Mouse (Mus musculus) ES-Bruce4 (cell line): Measurements from ENCODE around the gene Mapk1ip1. TPM values are rescaled to one million over a fixed set of nuclear protein-coding genes. Genes with fewer than 3 reads are reported as not detected.
A peak's percentile ranks its signal among the peaks of the same experiment; 100 is the strongest.

Source experiments
- H3K27ac ChIP-seq: 2 replicates; pipeline ENCODE4 v1.5.1; 2012; ENCODE audit warnings: low read length, inconsistent platforms; ENCODE audit not compliant: insufficient read depth
- H3K27me3 ChIP-seq: 2 replicates; pipeline ENCODE4 v1.6.1; 2012; ENCODE audit warnings: mild to moderate bottlenecking, low read length, inconsistent platforms; ENCODE audit not compliant: control insufficient read depth, poor library complexity, insufficient read depth, severe bottlenecking
- H3K36me3 ChIP-seq: 2 replicates; pipeline ENCODE4 v1.6.1; 2012; ENCODE audit warnings: inconsistent platforms, mild to moderate bottlenecking, low read length, moderate library complexity; ENCODE audit not compliant: control insufficient read depth, poor library complexity, insufficient read depth, severe bottlenecking
- H3K4me1 ChIP-seq: one replicate; pipeline ENCODE4 v1.8.1; 2011; ENCODE audit warnings: low read length; ENCODE audit not compliant: control insufficient read depth, insufficient read depth
- H3K4me3 ChIP-seq: 2 replicates; pipeline ENCODE4 v1.5.1; 2011; ENCODE audit warnings: low read depth, mild to moderate bottlenecking, low read length
- H3K9ac ChIP-seq: 2 replicates; pipeline ENCODE4 v1.6.1; 2012; ENCODE audit warnings: low read depth, mild to moderate bottlenecking, inconsistent platforms; ENCODE audit not compliant: poor library complexity, severe bottlenecking
- H3K9me3 ChIP-seq: replicated peaks from 2 replicates; pipeline ENCODE4 v1.6.1; 2012; ENCODE audit warnings: mild to moderate bottlenecking, low read length, inconsistent platforms; ENCODE audit not compliant: control insufficient read depth, poor library complexity, insufficient read depth, severe bottlenecking
- CTCF ChIP-seq: IDR thresholded peaks from one replicate; pipeline ENCODE4 v1.8.1; 2011; ENCODE audit warnings: low read depth, low read length
- EP300 ChIP-seq: IDR thresholded peaks from 2 replicates; pipeline ENCODE4 v1.6.1; 2011; ENCODE audit warnings: low read depth, low read length; ENCODE audit not compliant: insufficient read depth
- POLR2A ChIP-seq: IDR thresholded peaks from one replicate; pipeline ENCODE4 v1.8.1; 2011; ENCODE audit warnings: low read length; ENCODE audit not compliant: insufficient read depth
- polyA plus RNA-seq: library from polyadenylated mRNA; stranded (reverse); fragments of >200 nt; gene quantifications from 2 replicates; pipeline ENCODE4 v1.2.4, GENCODE M21; 2011; ENCODE audit warnings: low read depth; ENCODE audit not compliant: missing spikeins, insufficient read depth, insufficient read length

Mapk1ip1 gene
- polyA plus RNA-seq, 1 experiment: 22.9 TPM

- Histone ChIP-seq H3K27ac (peak overlapping the region; percentile 60; the same call in 1 of the 2 replicates), H3K27me3 (no peaks in the 10 kb centered on the region), H3K9ac (peak overlapping the region; percentile 99), H3K9me3 (no peaks in the 10 kb centered on the region), H3K36me3 (no peaks in the 10 kb centered on the region), H3K4me1 (peaks cover 2% of the 10 kb centered on the region), H3K4me3 (peak overlapping the region; percentile 91)
- TF ChIP-seq POLR2A (no peak), EP300 (no peak), CTCF (no peak)
These were observed 962 bp downstream of the Mapk1ip1 start for GRCm38 (mm10) chr7:138845111-138845510.

GRCm38 (mm10) chr7:138843421-138843820 is 2.7 kb downstream of the Mapk1ip1 start:
- Histone ChIP-seq H3K4me1 (peaks cover 2% of the 10 kb centered on the region), H3K9ac (no peak overlapping the region), H3K4me3 (no peak overlapping the region)

GRCm38 (mm10) chr7:138841436-138842151 is 4.5 kb downstream of the Mapk1ip1 start:
- peaks cover 2% of the 10 kb centered on the region for H3K4me1 ChIP-seq
- no peak overlapping the region for H3K4me3 ChIP-seq
- H3K9me3 ChIP-seq: no peaks in the 10 kb centered on the region
- no peaks in the 10 kb centered on the region for H3K27me3 ChIP-seq
- no peak overlapping the region for H3K9ac ChIP-seq
- TF ChIP-seq EP300 (no peak), CTCF (no peak), POLR2A (no peak)
- H3K27ac ChIP-seq: no peak overlapping the region
- H3K36me3 ChIP-seq: peaks cover 2% of the 10 kb centered on the region

More at GRCm38 (mm10) chr7:138843421-138843820, 2.7 kb downstream of the Mapk1ip1 start:
- H3K9me3 ChIP-seq: no peaks in the 10 kb centered on the region
- TF ChIP-seq EP300: no peak
- TF ChIP-seq CTCF: no peak
- TF ChIP-seq POLR2A: no peak
- no peak overlapping the region for H3K27ac ChIP-seq
- H3K36me3 ChIP-seq: no peaks in the 10 kb centered on the region
- no peaks in the 10 kb centered on the region for H3K27me3 ChIP-seq

- Histone ChIP-seq H3K27ac (no peak overlapping the region), H3K4me1 (peaks cover 2% of the 10 kb centered on the region), H3K27me3 (no peaks in the 10 kb centered on the region), H3K36me3 (peaks cover 6% of the 10 kb centered on the region), H3K4me3 (no peak overlapping the region), H3K9me3 (no peaks in the 10 kb centered on the region), H3K9ac (no peak overlapping the region)
- TF ChIP-seq POLR2A (no peak), CTCF (peak; percentile 63)
These were observed 5.5 kb downstream of the Mapk1ip1 start for GRCm38 (mm10) chr7:138840594-138841021.

- H3K4me1 ChIP-seq: no peaks in the 10 kb centered on the region
- H3K27ac ChIP-seq: no peak overlapping the region
- no peaks in the 10 kb centered on the region for H3K9me3 ChIP-seq
- H3K36me3 ChIP-seq: peaks cover 6% of the 10 kb centered on the region
- TF ChIP-seq POLR2A (no peak), CTCF (no peak), EP300 (no peak)
- no peak overlapping the region for H3K9ac ChIP-seq
- H3K4me3 ChIP-seq: no peak overlapping the region
- H3K27me3 ChIP-seq: no peaks in the 10 kb centered on the region
These were observed 11.0 kb downstream of the Mapk1ip1 start for GRCm38 (mm10) chr7:138835028-138835427.

GRCm38 (mm10) chr7:138827812-138828211 is 18.3 kb downstream of the Mapk1ip1 start:
- H3K9me3 ChIP-seq: no peaks in the 10 kb centered on the region
- TF ChIP-seq EP300 (0 out of 2 replicates have a peak, but pooled peaks have one; percentile 7), CTCF (peak; percentile 97), POLR2A (no peak)
- no peak overlapping the region for H3K4me3 ChIP-seq
- H3K27ac ChIP-seq: no peak overlapping the region
- peaks cover under 1% of the 10 kb centered on the region for H3K4me1 ChIP-seq
- H3K36me3 ChIP-seq: no peaks in the 10 kb centered on the region
- no peaks in the 10 kb centered on the region for H3K27me3 ChIP-seq
- no peak overlapping the region for H3K9ac ChIP-seq
